Mouse (Mus musculus): ENCODE measurements at regions not wholly inside any gene's neighbourhood (a gene's known extent, or its start where the extent isn't known, plus 50 kb on each side); places are given as distances from the start of the nearest gene placed in this dataset.
A peak's percentile ranks its signal among the peaks of the same experiment; 100 is the strongest.

GRCm38 (mm10) chr10:125538316-125538715, 149.1 kb upstream of the Slc16a7 start:
- peak; percentile 30; the same call in 1 of the 2 replicates for TF ChIP-seq CTCF (IDR thresholded peaks at IDR 0.05; ENCODE audit: borderline replicate concordance, insufficient read depth, low read depth, low read length)
- no peak for TF ChIP-seq POLR2A (IDR thresholded peaks at IDR 0.05; ENCODE audit: borderline replicate concordance, insufficient read depth, low read length)
